Mouse (Mus musculus) neural tube, embryonic 13.5 days (tissue): ENCODE measurements at regions not wholly inside any gene's neighbourhood (a gene's known extent, or its start where the extent isn't known, plus 50 kb on each side); places are given as distances from the start of the nearest gene placed in this dataset.
"Not testable (repeated sequence)": the region's sequence is repeated elsewhere in the genome, so short reads cannot be mapped to it uniquely, and the experiment has no call there.

Source experiments
- ATAC-seq: fragments of 200-750 bp; cut with Nextera tagmentation; 2 replicates; pipeline ENCODE4 v1.8.0; 2017; ENCODE audit warnings: low read depth, mild to moderate bottlenecking, moderate TSS enrichment, moderate library complexity
- H3K27ac ChIP-seq: fragments of 300-500 bp; sonication (generic); replicated peaks from 2 replicates; pipeline ENCODE4 v1.5.1; 2015; ENCODE audit warnings: moderate library complexity, mild to moderate bottlenecking, inconsistent platforms
- H3K27me3 ChIP-seq: fragments of 300-500 bp; sonication (generic); 2 replicates; pipeline ENCODE4 v1.6.1; 2015; ENCODE audit warnings: mild to moderate bottlenecking, inconsistent platforms
- H3K36me3 ChIP-seq: fragments of 300-500 bp; sonication (generic); 2 replicates; pipeline ENCODE4 v1.6.1; 2015; ENCODE audit warnings: mild to moderate bottlenecking, inconsistent platforms
- H3K4me1 ChIP-seq: fragments of 300-500 bp; sonication (generic); replicated peaks from 2 replicates; pipeline ENCODE4 v1.6.1; 2015; ENCODE audit warnings: inconsistent platforms
- H3K4me2 ChIP-seq: fragments of 300-500 bp; sonication (generic); 2 replicates; pipeline ENCODE4 v1.6.1; 2015; ENCODE audit warnings: inconsistent platforms, mild to moderate bottlenecking, moderate library complexity
- H3K4me3 ChIP-seq: fragments of 300-500 bp; sonication (generic); 2 replicates; pipeline ENCODE4 v1.5.1; 2015; ENCODE audit warnings: mild to moderate bottlenecking, inconsistent platforms
- H3K9ac ChIP-seq: fragments of 300-500 bp; sonication (generic); 2 replicates; pipeline ENCODE4 v1.6.1; 2015; ENCODE audit warnings: moderate library complexity, mild to moderate bottlenecking, inconsistent platforms
- H3K9me3 ChIP-seq: fragments of 300-500 bp; sonication (generic); 2 replicates; pipeline ENCODE4 v1.6.1; 2016; ENCODE audit warnings: inconsistent platforms
- WGBS: fragments of 180-500 bp; shearing (Covaris S2); methylation state at CpG from one replicate; pipeline ENCODE4 v1.1.7; 2015; 5-methylcytosine and 5-hydroxymethylcytosine counted together

GRCm38 (mm10) chr12:92915776-92916175, 1066.8 kb upstream of the Sel1l start:
- Histone ChIP-seq H3K4me2 (no peak overlapping the region), H3K27me3 (no peaks in the 10 kb centered on the region), H3K9me3 (no peaks in the 10 kb centered on the region), H3K27ac (no peak overlapping the region), H3K36me3 (no peaks in the 10 kb centered on the region), H3K9ac (no peak overlapping the region), H3K4me1 (no peaks in the 10 kb centered on the region), H3K4me3 (no peak overlapping the region)
- ATAC-seq, result no peak

DNA sequence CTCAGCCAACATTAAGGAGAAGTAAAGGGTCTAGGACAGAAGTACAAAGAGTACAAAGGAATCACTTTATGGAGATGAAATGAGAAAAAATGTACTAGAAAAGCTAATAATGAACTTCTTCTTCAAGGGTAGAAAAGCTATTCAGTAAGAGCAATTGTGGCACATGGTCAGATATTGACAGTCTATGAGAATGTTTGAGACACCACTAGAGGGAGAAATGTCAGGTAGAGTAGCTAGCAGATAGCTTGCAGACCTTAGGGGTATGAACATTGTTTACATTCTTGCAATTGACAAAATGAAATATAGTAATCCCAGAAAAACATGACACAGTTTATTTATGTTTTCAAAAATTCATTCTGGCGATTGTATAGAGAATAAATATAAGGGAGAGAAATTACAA, 1066.2 kb upstream of the Sel1l start:
- H3K4me1 ChIP-seq, result no peaks in the 10 kb centered on the region
- no peak overlapping the region for H3K4me2 ChIP-seq
- no peaks in the 10 kb centered on the region for H3K36me3 ChIP-seq
- H3K9ac ChIP-seq, result no peak overlapping the region
- H3K27ac ChIP-seq, result no peak overlapping the region
- ATAC-seq, result no peak
- WGBS, result 85% methylated on average over 1 of the region's 1 CpGs
- no peaks in the 10 kb centered on the region for H3K9me3 ChIP-seq
- no peaks in the 10 kb centered on the region for H3K27me3 ChIP-seq
- no peak overlapping the region for H3K4me3 ChIP-seq

- 81% methylated on average over 2 of the region's 2 CpGs for WGBS
- Histone ChIP-seq H3K4me1 (no peaks in the 10 kb centered on the region), H3K9ac (no peak overlapping the region), H3K9me3 (no peaks in the 10 kb centered on the region), H3K4me3 (no peak overlapping the region), H3K4me2 (no peak overlapping the region), H3K36me3 (no peaks in the 10 kb centered on the region), H3K27ac (no peak overlapping the region), H3K27me3 (no peaks in the 10 kb centered on the region)
- ATAC-seq, result no peak
Measured at GRCm38 (mm10) chr12:92904382-92904781, 1055.4 kb upstream of the Sel1l start.

DNA sequence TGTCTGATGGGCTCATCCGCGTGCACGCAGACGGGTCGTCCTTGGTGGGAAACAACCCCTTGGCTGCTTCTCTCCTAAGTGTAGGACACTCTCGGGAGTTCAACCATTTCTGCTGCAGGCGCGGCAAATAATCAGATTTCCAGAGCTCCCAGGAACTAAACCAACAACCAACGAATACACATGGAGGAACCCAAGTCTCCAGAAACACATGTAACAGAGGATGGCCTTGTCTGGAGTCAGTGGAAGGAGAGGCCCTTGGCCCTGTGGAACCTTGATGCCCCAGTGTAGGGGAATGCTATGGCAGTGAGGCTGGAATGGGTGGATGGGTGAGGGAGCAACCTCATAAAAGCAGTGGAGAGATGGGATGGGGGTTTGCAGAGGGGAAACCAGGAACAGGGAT, 1043.4 kb upstream of the Sel1l start:
- Histone ChIP-seq H3K4me1 (no peaks in the 10 kb centered on the region), H3K27me3 (no peaks in the 10 kb centered on the region), H3K9ac (no peak overlapping the region), H3K9me3 (peaks cover 8% of the 10 kb centered on the region), H3K4me2 (no peak overlapping the region), H3K4me3 (no peak overlapping the region), H3K27ac (no peak overlapping the region), H3K36me3 (no peaks in the 10 kb centered on the region)
- no peak for ATAC-seq
- 90% methylated on average over 7 of the region's 9 CpGs for WGBS

DNA sequence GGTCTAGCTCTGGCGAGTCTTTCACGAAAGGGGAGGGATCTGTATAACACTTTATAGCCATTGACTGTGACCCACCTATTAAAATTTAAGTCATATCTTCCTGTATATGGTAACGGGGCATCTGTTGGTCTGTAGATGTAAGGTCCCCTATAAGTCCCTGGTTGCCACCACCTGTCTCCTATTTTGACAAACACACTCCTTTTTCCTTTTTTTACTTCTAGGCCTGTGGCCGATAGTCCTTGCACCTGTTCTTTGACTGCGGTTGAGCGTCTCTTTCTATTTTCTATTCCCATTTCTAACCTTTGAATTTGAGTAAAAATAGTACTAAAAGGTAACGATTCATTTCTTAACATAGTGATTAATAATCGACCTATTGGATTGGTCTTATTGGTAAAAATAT, 1042.7 kb upstream of the Sel1l start:
- no CpG with 5 or more reads among the region's 8 CpGs for WGBS
- not testable (repeated sequence) for H3K9ac ChIP-seq, H3K4me2 ChIP-seq, ATAC-seq, H3K4me1 ChIP-seq, H3K9me3 ChIP-seq, H3K36me3 ChIP-seq, H3K27ac ChIP-seq, H3K27me3 ChIP-seq, H3K4me3 ChIP-seq

GRCm38 (mm10) chr12:92891126-92891525, 1042.2 kb upstream of the Sel1l start:
- not testable (repeated sequence) for H3K27ac ChIP-seq, H3K4me3 ChIP-seq, H3K36me3 ChIP-seq, H3K9ac ChIP-seq, H3K4me1 ChIP-seq, ATAC-seq, H3K27me3 ChIP-seq, H3K4me2 ChIP-seq
- peaks cover 11% of the 10 kb centered on the region for H3K9me3 ChIP-seq
- WGBS, result 99% methylated on average over 5 of the region's 9 CpGs

GRCm38 (mm10) chr12:92887747-92888146, 1038.8 kb upstream of the Sel1l start:
- no peak overlapping the region for H3K4me3 ChIP-seq
- no peaks in the 10 kb centered on the region for H3K27me3 ChIP-seq
- H3K36me3 ChIP-seq, result no peaks in the 10 kb centered on the region
- H3K9me3 ChIP-seq, result peaks cover 14% of the 10 kb centered on the region
- no peak overlapping the region for H3K9ac ChIP-seq
- no peak overlapping the region for H3K27ac ChIP-seq
- WGBS, result 92% methylated on average over 3 of the region's 3 CpGs
- no peaks in the 10 kb centered on the region for H3K4me1 ChIP-seq
- no peak for ATAC-seq
- no peak overlapping the region for H3K4me2 ChIP-seq

- not testable (repeated sequence) for H3K4me1 ChIP-seq, H3K4me3 ChIP-seq, H3K4me2 ChIP-seq, H3K36me3 ChIP-seq, H3K27me3 ChIP-seq, ATAC-seq, H3K27ac ChIP-seq, H3K9ac ChIP-seq
- H3K9me3 ChIP-seq, result peaks cover 14% of the 10 kb centered on the region
- WGBS, result 94% methylated on average over 20 of the region's 20 CpGs
Measured at GRCm38 (mm10) chr12:92886394-92887075, 1037.6 kb upstream of the Sel1l start.

- H3K9ac ChIP-seq, H3K4me1 ChIP-seq, H3K9me3 ChIP-seq, H3K27me3 ChIP-seq, H3K27ac ChIP-seq, H3K36me3 ChIP-seq, ATAC-seq, H3K4me3 ChIP-seq, H3K4me2 ChIP-seq: not testable (repeated sequence)
- whole genome bisulfite sequencing, result 88% methylated on average over 2 of the region's 2 CpGs
Measured at GRCm38 (mm10) chr12:92884014-92884413, 1035.1 kb upstream of the Sel1l start.

DNA sequence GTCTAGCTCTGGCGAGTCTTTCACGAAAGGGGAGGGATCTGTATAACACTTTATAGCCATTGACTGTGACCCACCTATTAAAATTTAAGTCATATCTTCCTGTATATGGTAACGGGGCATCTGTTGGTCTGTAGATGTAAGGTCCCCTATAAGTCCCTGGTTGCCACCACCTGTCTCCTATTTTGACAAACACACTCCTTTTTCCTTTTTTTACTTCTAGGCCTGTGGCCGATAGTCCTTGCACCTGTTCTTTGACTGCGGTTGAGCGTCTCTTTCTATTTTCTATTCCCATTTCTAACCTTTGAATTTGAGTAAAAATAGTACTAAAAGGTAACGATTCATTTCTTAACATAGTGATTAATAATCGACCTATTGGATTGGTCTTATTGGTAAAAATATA, 1034.1 kb upstream of the Sel1l start:
- WGBS, result no CpG with 5 or more reads among the region's 8 CpGs
- not testable (repeated sequence) for ATAC-seq, H3K27me3 ChIP-seq, H3K4me1 ChIP-seq, H3K4me2 ChIP-seq, H3K9ac ChIP-seq, H3K27ac ChIP-seq, H3K4me3 ChIP-seq, H3K9me3 ChIP-seq, H3K36me3 ChIP-seq

DNA sequence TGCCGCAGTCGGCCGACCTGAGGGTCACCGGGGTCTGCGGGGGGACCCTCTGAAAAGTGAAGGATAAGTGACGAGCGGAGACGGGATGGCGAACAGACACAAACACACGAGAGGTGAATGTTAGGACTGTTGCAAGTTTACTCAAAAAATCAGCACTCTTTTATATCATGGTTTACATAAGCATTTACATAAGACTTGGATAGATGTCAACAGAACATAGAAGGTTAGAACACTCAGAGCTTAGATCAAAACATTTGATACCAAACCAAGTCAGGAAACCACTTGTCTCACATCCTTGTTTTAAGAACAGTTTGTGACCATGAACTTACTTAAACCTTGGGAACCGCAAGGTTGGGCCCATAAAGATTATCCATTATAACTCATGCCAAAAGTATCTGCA, 1033.6 kb upstream of the Sel1l start:
- 93% methylated on average over 10 of the region's 11 CpGs for WGBS
- H3K4me3 ChIP-seq, result not testable (repeated sequence)

DNA sequence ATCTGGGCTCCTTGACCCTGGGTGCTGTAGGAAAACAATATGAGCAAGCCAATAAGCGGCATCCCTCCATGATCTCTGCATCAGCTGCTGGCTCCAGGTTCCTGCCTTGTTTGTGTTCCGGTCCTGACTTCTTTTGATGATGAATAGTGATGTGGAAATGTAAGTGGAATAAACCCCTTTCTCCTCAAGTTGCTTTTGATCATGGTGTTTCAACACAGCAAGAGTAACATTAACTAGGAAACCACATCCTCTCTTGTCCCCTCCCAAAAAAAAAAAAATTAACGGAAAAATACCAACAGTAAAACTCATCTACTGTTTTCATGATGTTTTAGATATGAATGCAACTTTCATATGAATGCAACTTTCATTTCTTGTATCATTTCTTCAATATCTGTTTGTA, 1024.6 kb upstream of the Sel1l start:
- no peaks in the 10 kb centered on the region for H3K9me3 ChIP-seq
- WGBS, result 87% methylated on average over 3 of the region's 3 CpGs

More for the DNA sequence above, 1033.6 kb upstream of the Sel1l start:
- not testable (repeated sequence) for H3K9me3 ChIP-seq, H3K36me3 ChIP-seq, H3K27ac ChIP-seq, ATAC-seq, H3K4me1 ChIP-seq, H3K4me2 ChIP-seq, H3K9ac ChIP-seq, H3K27me3 ChIP-seq

DNA sequence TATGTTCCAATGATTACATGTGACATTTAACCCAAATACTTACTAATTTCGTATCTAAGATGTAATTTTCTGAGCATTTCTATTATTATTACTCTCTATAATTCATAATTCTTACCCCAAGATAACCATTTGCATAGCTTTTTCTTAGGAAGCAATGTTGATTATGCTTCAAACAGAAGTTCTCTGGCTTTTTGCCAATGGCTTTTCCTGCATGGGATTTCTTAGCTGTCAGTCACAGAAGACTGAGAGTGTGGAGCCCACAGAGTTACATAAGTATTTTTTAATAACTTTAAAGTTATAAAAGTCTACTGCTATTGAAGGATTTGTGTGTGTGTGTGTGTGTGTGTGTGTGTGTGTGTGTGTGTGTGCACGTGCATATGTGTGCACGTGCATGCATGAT, 1020.4 kb upstream of the Sel1l start:
- no peak for ATAC-seq
- WGBS, result 85% methylated on average over 3 of the region's 3 CpGs
- no peaks in the 10 kb centered on the region for H3K4me1 ChIP-seq
- H3K9ac ChIP-seq, result no peak overlapping the region
- no peaks in the 10 kb centered on the region for H3K27me3 ChIP-seq
- no peak overlapping the region for H3K27ac ChIP-seq
- H3K4me3 ChIP-seq, result no peak overlapping the region
- H3K36me3 ChIP-seq, result no peaks in the 10 kb centered on the region
- H3K9me3 ChIP-seq, result no peaks in the 10 kb centered on the region
- no peak overlapping the region for H3K4me2 ChIP-seq

More for the DNA sequence above, 1024.6 kb upstream of the Sel1l start:
- Histone ChIP-seq H3K27me3 (no peaks in the 10 kb centered on the region), H3K4me1 (no peaks in the 10 kb centered on the region), H3K9ac (no peak overlapping the region), H3K4me3 (no peak overlapping the region), H3K27ac (no peak overlapping the region), H3K36me3 (no peaks in the 10 kb centered on the region), H3K4me2 (no peak overlapping the region)
- ATAC-seq, result no peak
